Mouse (Mus musculus) adrenal gland, postnatal 36 days (tissue): Measurements from ENCODE around the gene Ralgps1. TPM values are rescaled to one million over a fixed set of nuclear protein-coding genes. Genes with fewer than 3 reads are reported as not detected.
"Not testable (repeated sequence)": the region's sequence is repeated elsewhere in the genome, so short reads cannot be mapped to it uniquely, and the experiment has no call there.

Experiments used
- DNase-seq, 2 experiments: peaks; one replicate each; pipeline ENCODE4 v3.0.0; 2021; ENCODE audit warnings: mixed read lengths in 1 of 2
- total RNA-seq, 2 experiments: library from RNA; stranded (reverse); gene quantifications; 2 replicates each; pipeline ENCODE4 v1.2.3; 2021

Ralgps1 gene
- total RNA-seq, 2 experiments from 2014 or later: 3.6 to 4.3 TPM

GRCm38 (mm10) chr2:33361139-33361716, 10.1 kb downstream of the Ralgps1 start:
- DNase-seq: no peak

- DNase-seq: no peak
Measured at GRCm38 (mm10) chr2:33360564-33360963, 10.7 kb downstream of the Ralgps1 start.

- DNase-seq: no peak
Measured at GRCm38 (mm10) chr2:33359184-33359583, 12.1 kb downstream of the Ralgps1 start.

- DNase-seq: no peak
Measured at GRCm38 (mm10) chr2:33357250-33357838, 13.9 kb downstream of the Ralgps1 start.

GRCm38 (mm10) chr2:33355558-33355957, 15.7 kb downstream of the Ralgps1 start:
- DNase-seq: peak; percentile 31 to 63

- no peak for DNase-seq
Measured at GRCm38 (mm10) chr2:33353432-33353831, 17.9 kb downstream of the Ralgps1 start.

GRCm38 (mm10) chr2:33351449-33351848, 19.8 kb downstream of the Ralgps1 start:
- no peak for DNase-seq

DNA sequence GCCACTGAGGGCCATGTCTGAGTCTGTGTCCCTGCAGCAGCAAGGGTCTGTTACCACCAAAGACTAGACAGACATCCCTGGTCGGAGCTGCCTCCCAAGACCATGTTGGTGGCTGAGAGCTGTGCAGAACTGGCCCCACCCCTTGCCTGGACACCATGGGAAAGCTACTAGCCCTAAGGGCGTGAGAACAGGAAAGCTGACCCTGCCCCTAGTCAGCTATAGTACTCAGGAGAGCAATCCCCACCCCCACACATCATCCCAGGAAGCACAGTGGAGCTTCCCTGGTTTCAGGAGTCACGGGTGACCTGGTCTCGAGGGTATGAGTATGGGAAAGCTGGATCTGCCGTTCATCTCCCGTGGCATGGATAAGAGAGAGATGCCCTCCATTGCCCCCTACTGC, 20.4 kb downstream of the Ralgps1 start:
- DNase-seq: no peak

DNA sequence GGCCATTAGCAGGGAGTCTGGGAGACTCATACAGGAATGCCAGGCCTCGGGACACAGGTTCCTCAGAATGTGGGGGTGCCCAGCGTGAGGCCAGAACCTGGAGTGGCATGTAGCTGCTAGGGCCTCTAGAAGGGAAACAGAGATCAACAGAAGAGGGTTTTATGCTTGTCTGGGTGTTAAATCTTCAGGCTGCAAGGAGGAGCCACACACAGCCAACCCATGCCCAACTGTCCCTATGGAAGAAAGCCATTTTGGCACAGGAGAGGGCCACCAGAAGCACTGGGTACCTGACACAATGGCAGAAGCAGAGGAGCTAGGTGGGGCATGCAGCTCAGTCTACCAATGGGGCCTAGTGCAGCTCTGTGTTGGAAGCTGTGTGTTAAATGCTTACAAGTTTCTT, 21.7 kb downstream of the Ralgps1 start:
- no peak for DNase-seq

DNA sequence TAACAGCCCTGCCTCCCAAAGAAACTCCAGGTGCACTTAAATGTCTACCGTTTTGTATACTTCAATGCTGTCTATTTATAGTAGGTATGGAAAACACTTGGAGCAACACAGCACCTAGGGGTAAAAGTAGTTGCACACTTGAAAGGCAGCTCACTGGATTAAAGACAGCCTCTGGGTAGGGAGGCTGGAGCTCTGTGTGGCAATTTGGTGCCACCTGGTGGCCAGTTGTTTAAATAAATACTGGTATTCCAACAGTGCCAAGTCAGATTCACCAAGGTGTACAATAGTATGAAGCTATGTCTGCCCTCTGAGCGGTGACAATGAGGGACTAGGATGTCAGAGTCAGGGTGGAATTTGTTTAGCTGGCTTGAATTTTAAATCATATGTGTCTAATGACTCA, 22.2 kb downstream of the Ralgps1 start:
- DNase-seq: peak; percentile 78 to 84

DNA sequence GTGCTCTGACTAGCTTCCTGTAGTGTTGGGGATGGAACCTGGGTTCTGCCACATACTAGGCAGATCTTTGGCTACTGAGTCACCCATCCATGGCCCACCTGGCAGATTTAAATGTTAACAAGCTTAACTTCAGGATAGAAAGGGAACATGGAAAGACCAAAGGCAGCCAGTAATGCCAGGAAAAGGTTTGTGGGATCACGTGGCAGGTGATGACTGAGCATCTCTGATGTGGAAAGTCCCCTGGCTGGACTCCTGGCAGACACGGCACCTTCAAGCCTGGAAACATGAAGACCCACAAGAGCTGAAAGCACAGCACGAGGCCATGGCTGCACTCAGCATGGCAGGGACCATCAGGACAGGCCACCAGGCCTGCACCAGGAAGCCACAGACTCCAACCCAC, 23.0 kb downstream of the Ralgps1 start:
- no peak for DNase-seq

- DNase-seq: peak; percentile 39 to 62
Measured at GRCm38 (mm10) chr2:33347607-33348006, 23.7 kb downstream of the Ralgps1 start.

- DNase-seq: no peak
Measured at GRCm38 (mm10) chr2:33346749-33347148, 24.5 kb downstream of the Ralgps1 start.

- no peak for DNase-seq
Measured at GRCm38 (mm10) chr2:33345956-33346355, 25.3 kb downstream of the Ralgps1 start.

DNA sequence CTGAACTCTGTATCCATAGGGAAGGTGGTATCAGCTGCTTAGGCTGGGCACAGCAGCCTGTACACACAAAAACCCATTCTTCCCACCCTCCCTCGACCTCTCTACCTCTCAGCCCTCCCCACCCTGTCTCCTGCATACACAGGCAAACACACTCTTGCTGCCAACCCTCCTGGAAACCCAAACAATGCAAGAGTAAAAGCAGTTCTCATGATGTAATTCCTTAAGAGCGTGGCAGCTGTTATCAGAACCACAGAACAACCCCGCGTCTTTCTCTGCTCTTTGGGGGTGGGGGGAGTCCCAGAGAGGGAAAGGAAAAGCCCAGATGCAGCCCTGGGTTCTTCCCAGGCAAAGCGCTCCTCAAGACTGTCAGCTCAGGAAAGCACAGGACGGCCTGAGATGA, 25.8 kb downstream of the Ralgps1 start:
- no peak for DNase-seq

GRCm38 (mm10) chr2:33343413-33343812, 27.9 kb downstream of the Ralgps1 start:
- no peak for DNase-seq

DNA sequence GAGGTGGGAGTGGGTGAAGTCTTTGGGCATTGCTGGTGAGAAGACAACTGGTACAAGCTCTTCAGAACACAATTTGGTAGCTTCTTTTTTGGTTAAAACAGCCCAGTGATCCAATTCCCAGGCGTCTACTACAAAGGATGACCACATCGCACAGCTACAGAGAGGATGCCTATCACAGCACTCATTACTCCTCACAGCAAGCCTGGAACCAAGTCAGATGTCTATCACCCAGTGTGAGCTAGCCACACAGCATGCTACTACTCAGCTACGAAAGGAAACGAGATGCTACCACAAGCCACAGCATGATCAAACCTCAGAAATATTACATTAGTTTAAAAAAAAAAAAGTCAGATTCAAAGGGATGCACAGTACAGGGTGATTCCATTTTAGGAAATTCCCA, 29.1 kb downstream of the Ralgps1 start:
- DNase-seq: no peak

- no peak for DNase-seq
Measured at GRCm38 (mm10) chr2:33335789-33336188, 35.5 kb downstream of the Ralgps1 start.

DNA sequence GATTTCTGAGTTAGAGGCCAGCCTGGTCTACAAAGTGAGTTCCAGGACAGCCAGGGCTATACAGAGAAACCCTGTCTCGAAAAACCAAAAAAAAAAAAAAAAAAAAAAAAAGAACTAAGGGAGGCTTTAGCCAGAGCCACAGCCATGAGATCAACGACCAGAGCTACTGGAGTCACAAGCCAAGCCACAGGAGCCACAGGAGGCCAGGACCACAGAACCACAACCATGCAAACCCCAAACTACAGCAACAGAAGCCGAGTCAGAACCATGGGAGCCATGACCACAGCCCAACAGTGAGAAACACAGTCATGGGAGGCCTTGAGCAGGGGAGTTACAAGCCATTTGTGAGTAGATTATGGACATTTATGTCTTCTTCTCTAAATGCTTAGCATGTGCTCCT, 41.7 kb downstream of the Ralgps1 start:
- DNase-seq: no peak

- peak; percentile 31 to 44 for DNase-seq
Measured at GRCm38 (mm10) chr2:33328941-33329340, 42.3 kb downstream of the Ralgps1 start.

GRCm38 (mm10) chr2:33325359-33325758, 45.9 kb downstream of the Ralgps1 start:
- no peak for DNase-seq

DNA sequence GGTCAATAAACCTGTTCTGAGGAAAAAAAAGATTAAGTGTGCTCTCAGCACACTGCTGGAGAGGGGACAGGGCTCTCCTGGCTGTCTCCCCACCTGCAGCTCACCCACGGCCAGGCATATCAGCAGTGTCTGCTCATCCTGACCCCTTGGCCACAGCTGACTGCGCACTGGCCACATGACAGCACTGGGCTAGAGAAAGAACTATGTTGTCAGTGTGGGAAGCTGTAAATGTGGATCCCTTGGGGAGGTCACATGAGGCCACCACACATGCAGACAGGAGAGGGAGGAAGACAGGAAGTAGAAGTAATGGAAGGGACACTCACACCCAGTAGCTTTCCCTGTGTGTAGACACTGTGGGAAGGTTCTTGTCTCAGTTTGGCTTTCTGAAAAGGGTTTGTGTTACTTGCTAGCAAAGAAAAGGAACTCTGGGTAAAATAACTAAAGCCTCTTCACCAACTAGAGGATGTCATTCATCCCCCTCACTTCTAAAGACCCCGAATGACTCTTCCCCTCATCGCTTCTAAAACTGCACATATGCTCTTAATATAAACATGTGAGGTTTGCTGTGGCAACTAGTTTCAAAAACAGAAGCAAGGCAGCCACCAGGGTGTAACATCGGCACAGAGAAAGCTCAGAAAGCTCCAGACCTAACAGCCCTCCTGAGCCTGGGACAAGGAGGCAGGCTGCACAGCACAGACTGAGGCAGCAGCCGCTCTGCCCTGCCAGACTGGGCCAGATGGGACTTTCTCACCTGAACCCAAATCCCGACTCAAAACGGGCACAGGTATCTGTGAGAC, 47.3 kb downstream of the Ralgps1 start:
- no peak for DNase-seq

DNA sequence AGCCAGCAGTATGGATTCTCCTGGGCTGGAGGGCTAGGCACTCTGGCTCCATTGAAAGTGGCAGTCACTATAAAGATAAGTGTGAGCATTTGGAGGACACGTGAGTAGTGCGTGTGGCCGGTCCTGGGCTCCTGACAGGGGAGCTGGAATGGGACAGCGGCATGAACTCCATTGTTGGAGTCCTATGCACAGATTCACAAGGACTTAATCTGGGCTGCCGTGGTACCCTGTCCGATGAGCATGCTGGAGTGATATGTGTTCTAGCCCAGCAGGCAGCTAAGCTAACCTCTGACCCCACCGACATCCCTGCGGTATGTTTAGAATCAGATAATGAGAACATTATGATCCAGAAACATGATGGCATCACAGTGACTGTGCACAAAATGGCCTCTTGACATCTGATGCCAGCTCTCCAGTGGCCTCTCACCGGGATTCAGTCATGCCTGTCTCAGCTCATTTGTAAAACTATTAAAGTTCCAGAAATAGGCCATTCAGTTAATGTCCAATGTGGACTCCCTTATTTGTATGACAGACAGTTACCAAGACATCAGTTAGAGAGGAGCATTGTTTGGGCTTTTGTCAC, 48.2 kb downstream of the Ralgps1 start:
- DNase-seq: not testable (repeated sequence)
